Mouse (Mus musculus): Measurements from ENCODE around the gene Six6. TPM values are rescaled to one million over a fixed set of nuclear protein-coding genes. Genes with fewer than 3 reads are reported as not detected.

Six6 gene
- total and polyA plus RNA-seq, 2 experiments from 2014 or later, result not detected

DNA sequence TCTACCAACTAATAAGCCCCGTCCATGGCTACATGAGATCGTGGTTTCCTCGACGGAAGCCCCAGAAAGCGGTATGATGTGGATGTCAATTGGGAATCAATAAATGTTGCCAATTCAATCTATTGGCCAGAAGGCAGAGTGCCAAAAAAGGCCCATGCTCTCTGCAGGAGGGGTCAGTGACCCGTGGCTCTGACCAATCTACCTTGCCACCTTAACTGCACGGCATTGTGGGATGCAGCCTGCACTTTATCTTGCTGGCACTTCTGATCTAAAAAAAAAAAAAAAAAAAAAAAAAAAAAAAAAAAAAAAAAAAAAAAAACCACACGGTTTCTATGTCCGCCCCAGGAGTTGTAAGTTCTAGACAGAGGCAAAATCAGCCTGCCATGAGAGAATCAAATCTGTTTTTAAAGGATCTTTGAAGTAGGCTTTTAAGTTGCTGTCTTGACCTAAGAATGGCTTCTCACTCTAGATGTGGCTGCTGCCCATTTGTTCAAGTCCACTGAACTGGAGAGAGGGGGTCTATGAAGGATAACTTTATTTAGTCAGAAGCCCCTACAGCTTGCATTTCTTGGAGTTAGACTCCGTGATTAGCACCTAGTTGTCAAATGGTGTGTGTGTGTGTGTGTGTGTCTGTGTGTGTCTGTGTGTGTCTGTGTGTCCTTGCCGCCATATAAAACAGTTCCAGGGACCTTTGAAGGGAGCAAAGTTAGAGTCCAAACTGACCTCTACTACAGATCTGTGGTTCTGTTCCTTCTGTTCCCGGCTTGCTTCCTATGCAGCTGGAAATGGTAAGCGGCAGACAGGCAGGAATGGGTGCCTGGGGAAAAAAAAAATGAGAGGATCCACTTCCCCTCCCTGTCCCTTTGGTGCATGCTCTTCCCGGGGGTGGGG is 847 bp upstream of the Six6 start:
- no peak for ATAC-seq (ENCODE audit: insufficient read depth, low read depth)
- no peak for TF ChIP-seq EP300 (IDR thresholded peaks at IDR 0.05; ENCODE audit: low read depth)

DNA sequence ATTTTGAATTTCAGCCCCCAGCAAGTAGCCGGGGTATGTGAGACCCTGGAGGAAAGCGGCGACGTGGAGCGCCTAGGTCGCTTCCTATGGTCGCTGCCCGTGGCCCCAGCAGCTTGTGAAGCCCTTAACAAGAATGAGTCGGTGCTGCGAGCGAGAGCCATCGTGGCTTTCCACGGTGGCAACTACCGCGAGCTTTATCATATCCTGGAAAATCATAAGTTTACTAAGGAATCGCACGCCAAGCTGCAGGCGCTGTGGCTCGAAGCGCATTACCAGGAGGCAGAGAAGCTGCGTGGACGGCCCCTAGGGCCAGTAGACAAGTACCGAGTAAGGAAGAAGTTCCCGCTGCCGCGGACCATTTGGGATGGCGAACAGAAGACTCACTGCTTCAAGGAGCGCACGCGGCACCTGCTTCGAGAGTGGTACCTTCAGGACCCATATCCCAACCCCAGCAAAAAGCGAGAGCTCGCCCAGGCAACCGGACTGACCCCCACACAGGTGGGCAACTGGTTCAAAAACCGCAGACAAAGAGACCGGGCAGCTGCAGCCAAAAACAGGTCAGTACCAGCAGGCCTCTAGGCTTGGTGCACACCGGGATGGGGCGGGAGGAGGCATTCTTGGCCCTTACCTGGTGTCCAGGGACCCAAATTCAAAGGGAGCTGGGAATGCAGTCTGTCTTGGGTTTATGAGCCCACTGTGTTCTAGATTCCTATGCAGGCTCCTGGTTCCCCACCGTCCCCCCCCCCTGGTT is 554 bp downstream of the Six6 start, which contains the start of gene 4930447C04Rik:
Gene 4930447C04Rik, minus strand, starts transcription at position 704 of the 751 bp plus-strand sequence.
- ATAC-seq (ENCODE audit: insufficient read depth, low read depth), result no peak
- DNase-seq (ENCODE audit: low spot score), result no peak
- H3K27ac ChIP-seq (ENCODE audit: low read depth), result no peak within 1 kb of the TSS
- 3% methylated on average over 39 of the region's 39 CpGs for WGBS
- H3K36me3 ChIP-seq (replicated peaks; ENCODE audit: control insufficient read depth, insufficient read depth, low read length), result no peaks in the 10 kb centered on the region
- TF ChIP-seq EP300 (IDR thresholded peaks at IDR 0.05; ENCODE audit: low read depth), result no peak
- TF ChIP-seq CTCF (IDR thresholded peaks at IDR 0.05; ENCODE audit: low read depth), result no peak
- H3K4me3 ChIP-seq (ENCODE audit: low read depth, low read length), result peak within 1 kb of the TSS; percentile 26
- H3K4me1 ChIP-seq (ENCODE audit: control insufficient read depth, insufficient read depth), result 0 out of 2 replicates have a peak, but pooled peaks cover 3% of the 10 kb centered on the region
- H3K9ac ChIP-seq (replicated peaks; ENCODE audit: low read depth, low read length), result no peak within 1 kb of the TSS
- no peaks in the 10 kb centered on the region for H3K9me3 ChIP-seq (replicated peaks; ENCODE audit: control insufficient read depth, low read length)
- H3K27me3 ChIP-seq (ENCODE audit: control insufficient read depth, insufficient read depth, low read length), result peaks cover 99% of the 10 kb centered on the region
- peak within 1 kb of the TSS; percentile 20; the same call in 1 of the 2 replicates for H3K4me2 ChIP-seq (ENCODE audit: low read depth, low read length)

More for the DNA sequence above, 847 bp upstream of the Six6 start:
- Histone ChIP-seq H3K27me3 (ENCODE audit: control insufficient read depth, insufficient read depth, low read length) (peaks cover 95% of the 10 kb centered on the region), H3K4me1 (ENCODE audit: control insufficient read depth, insufficient read depth) (no peaks in the 10 kb centered on the region), H3K27ac (ENCODE audit: low read depth) (no peak overlapping the region), H3K9me3 (replicated peaks; ENCODE audit: control insufficient read depth, low read length) (no peaks in the 10 kb centered on the region), H3K4me3 (ENCODE audit: low read depth, low read length) (no peak overlapping the region), H3K36me3 (replicated peaks; ENCODE audit: control insufficient read depth, insufficient read depth, low read length) (no peaks in the 10 kb centered on the region), H3K4me2 (ENCODE audit: low read depth, low read length) (no peak overlapping the region), H3K9ac (replicated peaks; ENCODE audit: low read depth, low read length) (no peak overlapping the region)
- no peak for DNase-seq (ENCODE audit: low spot score)
- WGBS, result 9% methylated on average over 14 of the region's 14 CpGs

DNA sequence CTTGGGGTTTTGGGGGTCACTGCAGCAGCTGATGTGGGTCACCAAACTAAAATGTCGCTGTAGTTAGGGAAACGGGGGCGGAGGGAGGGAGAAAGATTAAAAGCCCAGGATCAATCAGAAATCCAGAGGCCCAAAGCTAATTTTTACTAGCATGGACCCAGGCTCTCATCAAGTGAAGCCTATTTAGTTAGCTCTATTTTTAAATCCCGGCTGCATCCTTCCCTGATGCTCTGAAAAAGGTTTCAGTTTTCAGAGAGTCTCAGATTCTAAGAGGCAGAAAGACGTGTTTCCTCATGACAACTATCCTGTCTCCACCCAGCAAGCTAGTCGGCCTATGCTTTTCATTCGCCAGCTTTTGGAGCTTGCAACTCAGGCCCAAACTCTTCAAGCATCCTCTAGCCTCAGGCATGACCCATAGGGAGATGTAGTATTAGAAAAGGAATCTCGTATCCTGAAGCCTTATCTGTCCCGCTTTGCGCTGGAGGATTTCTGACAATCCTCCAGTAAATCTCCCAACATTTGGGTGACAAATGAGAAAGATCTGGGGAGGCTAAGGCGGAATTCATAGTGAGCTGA is 1.2 kb downstream of the Six6 start:
- Histone ChIP-seq H3K9ac (replicated peaks; ENCODE audit: low read depth, low read length) (no peak overlapping the region), H3K27ac (ENCODE audit: low read depth) (no peak overlapping the region), H3K36me3 (replicated peaks; ENCODE audit: control insufficient read depth, insufficient read depth, low read length) (no peaks in the 10 kb centered on the region), H3K4me3 (ENCODE audit: low read depth, low read length) (no peak overlapping the region), H3K9me3 (replicated peaks; ENCODE audit: control insufficient read depth, low read length) (no peaks in the 10 kb centered on the region), H3K4me1 (ENCODE audit: control insufficient read depth, insufficient read depth) (0 out of 2 replicates have a peak, but pooled peaks cover 10% of the 10 kb centered on the region), H3K27me3 (ENCODE audit: control insufficient read depth, insufficient read depth, low read length) (peaks cover 100% of the 10 kb centered on the region), H3K4me2 (ENCODE audit: low read depth, low read length) (no peak overlapping the region)
- WGBS, result 10% methylated on average over 11 of the region's 11 CpGs
- ATAC-seq (ENCODE audit: insufficient read depth, low read depth) (no peak), DNase-seq (ENCODE audit: low spot score) (no peak)
- TF ChIP-seq CTCF (IDR thresholded peaks at IDR 0.05; ENCODE audit: low read depth) (no peak), EP300 (IDR thresholded peaks at IDR 0.05; ENCODE audit: low read depth) (no peak)

DNA sequence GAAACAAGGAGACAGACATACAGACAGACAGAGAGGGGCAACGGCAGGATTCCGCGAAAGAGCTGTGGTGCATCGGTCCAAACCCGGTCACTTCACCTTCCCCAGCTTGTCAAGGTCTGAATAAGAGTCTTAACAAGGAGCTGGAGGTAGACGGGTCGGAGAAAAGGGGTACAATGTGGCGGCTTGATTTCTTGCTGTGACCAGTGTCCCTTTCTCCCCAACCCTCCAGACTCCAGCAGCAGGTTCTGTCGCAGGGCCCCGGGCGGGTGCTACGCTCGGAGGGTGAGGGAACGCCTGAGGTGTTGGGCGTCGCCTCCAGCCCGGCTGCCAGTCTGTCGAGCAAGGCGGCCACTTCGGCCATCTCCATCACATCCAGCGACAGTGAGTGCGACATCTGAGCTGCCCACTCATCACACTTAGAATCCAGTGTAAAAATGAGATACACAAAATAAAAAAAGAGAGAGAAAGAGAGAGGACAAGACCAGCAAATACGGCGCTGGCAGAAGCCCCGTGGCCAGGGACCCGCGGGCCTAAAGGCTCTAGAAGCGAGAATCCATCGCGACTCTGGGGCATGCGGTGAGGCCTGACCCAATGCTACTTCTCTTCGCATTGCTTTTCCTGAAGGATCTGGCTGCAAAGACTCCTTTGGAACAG is 1.8 kb downstream of the Six6 start:
- Histone ChIP-seq H3K36me3 (replicated peaks; ENCODE audit: control insufficient read depth, insufficient read depth, low read length) (no peaks in the 10 kb centered on the region), H3K4me2 (ENCODE audit: low read depth, low read length) (no peak overlapping the region), H3K27me3 (ENCODE audit: control insufficient read depth, insufficient read depth, low read length) (peaks cover 100% of the 10 kb centered on the region), H3K4me1 (ENCODE audit: control insufficient read depth, insufficient read depth) (0 out of 2 replicates have a peak, but pooled peaks cover 10% of the 10 kb centered on the region), H3K4me3 (ENCODE audit: low read depth, low read length) (no peak overlapping the region), H3K9ac (replicated peaks; ENCODE audit: low read depth, low read length) (no peak overlapping the region), H3K27ac (ENCODE audit: low read depth) (no peak overlapping the region), H3K9me3 (replicated peaks; ENCODE audit: control insufficient read depth, low read length) (no peaks in the 10 kb centered on the region)
- WGBS, result 2% methylated on average over 32 of the region's 32 CpGs
- TF ChIP-seq CTCF (IDR thresholded peaks at IDR 0.05; ENCODE audit: low read depth), result no peak
- DNase-seq (ENCODE audit: low spot score) (no peak), ATAC-seq (ENCODE audit: insufficient read depth, low read depth) (no peak)

DNA sequence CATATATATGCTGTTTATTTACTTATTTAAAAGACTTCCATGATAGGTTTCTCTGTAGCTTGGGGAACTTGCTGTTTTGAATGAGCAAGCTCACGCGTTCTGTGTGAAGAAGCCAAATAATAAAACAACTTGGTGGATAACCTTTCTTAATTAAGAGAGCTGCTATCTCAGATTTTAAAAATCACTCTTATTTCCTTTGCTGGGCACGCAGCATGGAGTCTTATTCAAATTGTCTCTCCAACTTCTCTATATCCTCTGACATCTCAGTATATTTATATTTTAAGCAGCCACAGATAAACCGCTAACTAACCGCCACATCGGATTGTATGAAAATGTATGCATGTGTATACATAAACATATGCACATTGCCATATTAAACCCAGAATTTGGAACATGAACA is 2.5 kb downstream of the Six6 start:
- H3K9ac ChIP-seq (replicated peaks; ENCODE audit: low read depth, low read length), result no peak overlapping the region
- H3K4me3 ChIP-seq (ENCODE audit: low read depth, low read length), result no peak overlapping the region
- TF ChIP-seq EP300 (IDR thresholded peaks at IDR 0.05; ENCODE audit: low read depth) (no peak), CTCF (IDR thresholded peaks at IDR 0.05; ENCODE audit: low read depth) (no peak)
- DNase-seq (ENCODE audit: low spot score) (no peak), ATAC-seq (ENCODE audit: insufficient read depth, low read depth) (no peak)
- no peak overlapping the region for H3K4me2 ChIP-seq (ENCODE audit: low read depth, low read length)
- H3K27me3 ChIP-seq (ENCODE audit: control insufficient read depth, insufficient read depth, low read length), result peaks cover 100% of the 10 kb centered on the region
- WGBS, result 32% methylated on average over 6 of the region's 6 CpGs
- no peaks in the 10 kb centered on the region for H3K9me3 ChIP-seq (replicated peaks; ENCODE audit: control insufficient read depth, low read length)
- H3K36me3 ChIP-seq (replicated peaks; ENCODE audit: control insufficient read depth, insufficient read depth, low read length), result no peaks in the 10 kb centered on the region
- no peak overlapping the region for H3K27ac ChIP-seq (ENCODE audit: low read depth)
- 0 out of 2 replicates have a peak, but pooled peaks cover 10% of the 10 kb centered on the region for H3K4me1 ChIP-seq (ENCODE audit: control insufficient read depth, insufficient read depth)

All from heart, postnatal 0 days (tissue).